32 mouse cellular contexts compared by ENCODE assay signal in genomic region chr3:88427342-88427905, GRCm38 (mm10). TPM values are rescaled to one million over a fixed set of nuclear protein-coding genes. Genes with fewer than 3 reads are reported as not detected.
A peak's percentile ranks its signal among the peaks of the same experiment; 100 is the strongest.
DNase-seq lines count a peak whose midpoint lies in the region; ATAC-seq lines count a peak whose summit lies in the region.
"Had no signal": no experiment of that assay in that cellular context is flagged by ENCODE, and none has a peak within 500 bp of the region (broad histone marks: within the 10 kb centered on the region; RNA-seq: fewer than 3 reads in every experiment).

No protein-coding gene starts in this region.

- WGBS in neural tube, embryonic 15.5 days, result 93% methylated on average over 4 of the region's 4 CpGs

- no peaks in the 10 kb centered on the region for H3K36me3 ChIP-seq in neural tube, embryonic 15.5 days
- H3K36me3 ChIP-seq: embryonic facial prominence, embryonic 12.5 days; forebrain, embryonic 15.5 days; hindbrain, embryonic 13.5 days; neural tube, embryonic 13.5 days had no signal

- H3K27ac ChIP-seq in neural tube, embryonic 15.5 days (replicated peaks), result no peak overlapping the region
- H3K27ac ChIP-seq: embryonic facial prominence, embryonic 12.5 days; forebrain, embryonic 15.5 days; hindbrain, embryonic 13.5 days; liver, embryonic 14.5 days; neural tube, embryonic 13.5 days had no signal

- H3K4me3 ChIP-seq in neural tube, embryonic 15.5 days (replicated peaks), result no peak overlapping the region
- H3K4me3 ChIP-seq: embryonic facial prominence, embryonic 12.5 days; forebrain, embryonic 15.5 days; hindbrain, embryonic 13.5 days; neural tube, embryonic 13.5 days had no signal

- peaks cover 26% of the 10 kb centered on the region for H3K4me1 ChIP-seq in neural tube, embryonic 15.5 days

- H3K9ac ChIP-seq in neural tube, embryonic 15.5 days (replicated peaks), result no peak overlapping the region
- H3K9ac ChIP-seq: embryonic facial prominence, embryonic 12.5 days; forebrain, embryonic 15.5 days; hindbrain, embryonic 13.5 days; liver, embryonic 14.5 days; neural tube, embryonic 13.5 days had no signal

- no peaks in the 10 kb centered on the region for H3K9me3 ChIP-seq in neural tube, embryonic 15.5 days (replicated peaks)
- H3K9me3 ChIP-seq: embryonic facial prominence, embryonic 12.5 days; forebrain, embryonic 15.5 days; hindbrain, embryonic 13.5 days; neural tube, embryonic 13.5 days had no signal

- DNase-seq in gastrocnemius, adult 18-20 months (ENCODE audit: low spot score), result peak; percentile 70
- no peak for DNase-seq in gastrocnemius, postnatal 14 days
- DNase-seq in 416B (ENCODE audit: low read depth), result peak; percentile 74
- DNase-seq in NIH3T3 (ENCODE audit: low read depth), result peak; percentile 34
- no peak for DNase-seq in thymus, postnatal 14 days
- DNase-seq: adrenal gland, postnatal 25 days; cerebellum, adult 11 months; cerebellum, adult 9-11 months; embryo, embryonic 11 days; heart, postnatal 4 days; kidney, adult 8-10 months; kidney, postnatal 4 days; layer of hippocampus, postnatal 36 days; left cerebral cortex, postnatal 4 days; lung, adult 2 months; lung, postnatal 14 days had no signal

- H3K4me2 ChIP-seq in neural tube, embryonic 15.5 days, result no peak overlapping the region
- H3K4me2 ChIP-seq: embryonic facial prominence, embryonic 12.5 days; forebrain, embryonic 15.5 days; heart, embryonic 11.5 days; hindbrain, embryonic 13.5 days; midbrain, embryonic 11.5 days; neural tube, embryonic 13.5 days had no signal

- no peaks in the 10 kb centered on the region for H3K27me3 ChIP-seq in neural tube, embryonic 15.5 days (replicated peaks)
- H3K27me3 ChIP-seq: embryonic facial prominence, embryonic 12.5 days; forebrain, embryonic 15.5 days; neural tube, embryonic 13.5 days had no signal

- intact Hi-C loops in gastrocnemius, postnatal 14 days (cut with DNase I; ENCODE audit: low total_unique reads), result no loop called here

- peak; percentile 59 for ATAC-seq in megakaryocyte-erythroid progenitor cell, adult 5-6 weeks (replicated peaks; ENCODE audit: low FRiP score, low TSS enrichment, poor library complexity, severe bottlenecking)
- no peak for ATAC-seq in neural tube, embryonic 15.5 days (ENCODE audit: low FRiP score)
- ATAC-seq: CD4-positive, CD25-positive, alpha-beta regulatory T cell, adult 4 months; forebrain, embryonic 15.5 days; intestine, embryonic 16.5 days had no signal

RNA-seq across cellular contexts. Expression of gene Slc25a44, which starts 2.5 kb away (rescaled TPM):
- 10 to 100 TPM; 18.4 to 19.1 TPM for total RNA-seq in gastrocnemius, adult 18-20 months (2021)
- total RNA-seq in gastrocnemius, postnatal 14 days (2021), result 10 to 100 TPM; 11.4 to 11.9 TPM
- 28.0 and 30.2 TPM in 2 replicates for total RNA-seq in megakaryocyte-erythroid progenitor cell, adult 5-6 weeks (2014; fragmentation: Nextera tagmentation)
- 18.9 and 31.7 TPM in 2 replicates for total RNA-seq in megakaryocyte-erythroid progenitor cell, adult 5-6 weeks (2017)
- 33.6 and 36.4 TPM in 2 replicates for polyA plus RNA-seq in neural tube, embryonic 15.5 days (2015; fragmentation: Nextera tagmentation; extraction: Ambion mirVana)

RNA-seq across cellular contexts. Expression of gene Pmf1, which starts 17.3 kb away (rescaled TPM):
- 10 to 100 TPM; 16.9 to 17.4 TPM for total RNA-seq in gastrocnemius, adult 18-20 months (2021)
- total RNA-seq in gastrocnemius, postnatal 14 days (2021), result 10 to 100 TPM; 30.1 to 31.9 TPM
- total RNA-seq in megakaryocyte-erythroid progenitor cell, adult 5-6 weeks (2014; fragmentation: Nextera tagmentation), result 188 and 207 TPM in 2 replicates
- total RNA-seq in megakaryocyte-erythroid progenitor cell, adult 5-6 weeks (2017), result 87.9 and 145 TPM in 2 replicates
- 25.8 and 52.7 TPM in 2 replicates for polyA plus RNA-seq in neural tube, embryonic 15.5 days (2015; fragmentation: Nextera tagmentation; extraction: Ambion mirVana)

RNA-seq across cellular contexts. Expression of gene Sema4a, which starts 33.6 kb away (rescaled TPM):
- 1 to 10 TPM; 1.4 to 2.0 TPM for total RNA-seq in gastrocnemius, adult 18-20 months (2021)
- total RNA-seq in gastrocnemius, postnatal 14 days (2021), result 1 to 10 TPM; 2.1 to 2.2 TPM
- total RNA-seq in megakaryocyte-erythroid progenitor cell, adult 5-6 weeks (2014; fragmentation: Nextera tagmentation), result 2.6 and 4.1 TPM in 2 replicates
- 1.1 and 2.1 TPM in 2 replicates for total RNA-seq in megakaryocyte-erythroid progenitor cell, adult 5-6 weeks (2017)
- polyA plus RNA-seq in neural tube, embryonic 15.5 days (2015; fragmentation: Nextera tagmentation; extraction: Ambion mirVana), result 28.2 and 28.8 TPM in 2 replicates

RNA-seq across cellular contexts. Expression of gene Bglap, which starts 43.2 kb away (rescaled TPM):
- not detected for total RNA-seq in gastrocnemius, adult 18-20 months (2021)
- not detected for total RNA-seq in gastrocnemius, postnatal 14 days (2021)
- 2.8 TPM in 1 of 2 replicates, not detected in the other for total RNA-seq in megakaryocyte-erythroid progenitor cell, adult 5-6 weeks (2014; fragmentation: Nextera tagmentation)
- total RNA-seq in megakaryocyte-erythroid progenitor cell, adult 5-6 weeks (2017), result not detected in 2 replicates
- polyA plus RNA-seq in neural tube, embryonic 15.5 days (2015; fragmentation: Nextera tagmentation; extraction: Ambion mirVana), result not detected in 2 replicates
- total RNA-seq: adrenal gland, postnatal 25 days; gastrocnemius, adult 8-10 months; granulocyte monocyte progenitor cell, adult 5-6 weeks; heart, postnatal 4 days; layer of hippocampus, postnatal 36 days; left cerebral cortex, postnatal 4 days had no signal
- polyA plus RNA-seq: CD4-positive, CD25-positive, alpha-beta regulatory T cell, adult 4 months; embryonic facial prominence, embryonic 12.5 days; forebrain, embryonic 15.5 days; heart, embryonic 11.5 days; heart, embryonic 16.5 days; hindbrain, embryonic 13.5 days; intestine, embryonic 16.5 days; kidney, postnatal 0 days; liver, embryonic 14.5 days; lung, adult 2 months; neural tube, embryonic 13.5 days; testis, adult 2 months had no signal

RNA-seq across cellular contexts. Expression of gene Bglap2, which starts 48.9 kb away (rescaled TPM):
- total RNA-seq in gastrocnemius, adult 18-20 months (2021), result not detected
- total RNA-seq in gastrocnemius, postnatal 14 days (2021), result not detected
- total RNA-seq in megakaryocyte-erythroid progenitor cell, adult 5-6 weeks (2014; fragmentation: Nextera tagmentation), result not detected in 2 replicates
- not detected in 2 replicates for total RNA-seq in megakaryocyte-erythroid progenitor cell, adult 5-6 weeks (2017)
- polyA plus RNA-seq in neural tube, embryonic 15.5 days (2015; fragmentation: Nextera tagmentation; extraction: Ambion mirVana), result not detected in 2 replicates
- total RNA-seq: gastrocnemius, adult 8-10 months; granulocyte monocyte progenitor cell, adult 5-6 weeks; heart, postnatal 4 days; layer of hippocampus, postnatal 36 days; left cerebral cortex, postnatal 4 days had no signal
- polyA plus RNA-seq: CD4-positive, CD25-positive, alpha-beta regulatory T cell, adult 4 months; embryonic facial prominence, embryonic 12.5 days; forebrain, embryonic 15.5 days; heart, embryonic 11.5 days; heart, embryonic 16.5 days; hindbrain, embryonic 13.5 days; intestine, embryonic 16.5 days; liver, embryonic 14.5 days; midbrain, embryonic 11.5 days; neural tube, embryonic 13.5 days had no signal

Comparison
In these comparisons a context has a peak if more than half of its experiments do, and no peak if none do; other contexts are left out.
1. DNase-seq: peak in gastrocnemius, adult 18-20 months (single experiment), 416B (single experiment) and NIH3T3 (single experiment); none in gastrocnemius, postnatal 14 days (single experiment) and thymus, postnatal 14 days (single experiment).